Comparison of ENCODE assay signal across 8 mouse cellular contexts in genomic region chr2:167823513-167823912, GRCm38 (mm10).
DNase-seq lines count a peak whose midpoint lies in the region; ATAC-seq lines count a peak whose summit lies in the region.

No protein-coding gene starts in this region.

- H3K4me2 ChIP-seq in heart, embryonic 12.5 days: no peak overlapping the region
- no peak overlapping the region for H3K4me2 ChIP-seq in limb, embryonic 12.5 days

- 37% methylated on average over 9 of the region's 9 CpGs for WGBS in heart, embryonic 12.5 days
- 15% methylated on average over 9 of the region's 9 CpGs for WGBS in limb, embryonic 12.5 days

- no peak overlapping the region for H3K9ac ChIP-seq in heart, embryonic 12.5 days
- 0 out of 2 replicates have a peak overlapping the region, but pooled peaks have one; percentile 37 for H3K9ac ChIP-seq in limb, embryonic 12.5 days (replicated peaks)

- peak; percentile 54 for DNase-seq in urinary bladder, postnatal 25 days (ENCODE audit: low spot score)
- no peak for DNase-seq in urinary bladder, postnatal 4 days (ENCODE audit: low spot score in 2 of 2)
- no peak for DNase-seq in natural killer cell, adult 2 months (ENCODE audit: low spot score in 2 of 2)
- no peak for DNase-seq in cerebellum, adult 18-20 months

- H3K36me3 ChIP-seq in heart, embryonic 12.5 days: no peaks in the 10 kb centered on the region
- no peaks in the 10 kb centered on the region for H3K36me3 ChIP-seq in limb, embryonic 12.5 days

- peak overlapping the region; percentile 67 for H3K27ac ChIP-seq in heart, embryonic 12.5 days (ENCODE audit: poor library complexity, severe bottlenecking)
- peak overlapping the region; percentile 75 for H3K27ac ChIP-seq in limb, embryonic 12.5 days

- peaks cover 51% of the 10 kb centered on the region for H3K4me1 ChIP-seq in heart, embryonic 12.5 days (replicated peaks)
- H3K4me1 ChIP-seq in limb, embryonic 12.5 days (replicated peaks): peaks cover 21% of the 10 kb centered on the region

- no peaks in the 10 kb centered on the region for H3K9me3 ChIP-seq in heart, embryonic 12.5 days (replicated peaks)
- H3K9me3 ChIP-seq in limb, embryonic 12.5 days: no peaks in the 10 kb centered on the region

- 0 out of 2 replicates have a peak, but pooled peaks have one; percentile 3 for ATAC-seq in heart, embryonic 12.5 days (ENCODE audit: insufficient number of reproducible peaks, low FRiP score)
- no peak for ATAC-seq in limb, embryonic 12.5 days (ENCODE audit: insufficient number of reproducible peaks, insufficient read depth, low FRiP score, low TSS enrichment, low read depth)
- ATAC-seq in monocyte, adult 5-6 weeks (replicated peaks; ENCODE audit: insufficient number of reproducible peaks, low FRiP score, low TSS enrichment, poor library complexity, severe bottlenecking): 0 out of 2 replicates have a peak, but pooled peaks have one; percentile 33
- ATAC-seq in inflammation-experienced regulatory T-cells, adult 6 months: no peak

- no peak overlapping the region for H3K4me3 ChIP-seq in heart, embryonic 12.5 days
- H3K4me3 ChIP-seq in limb, embryonic 12.5 days (replicated peaks): no peak overlapping the region

- H3K27me3 ChIP-seq in heart, embryonic 12.5 days (replicated peaks): peaks cover 3% of the 10 kb centered on the region; the same call in 1 of the 2 replicates
- no peaks in the 10 kb centered on the region for H3K27me3 ChIP-seq in limb, embryonic 12.5 days

Comparison
In these comparisons a context has a peak if more than half of its experiments do, and no peak if none do; other contexts are left out.
1. ATAC-seq: peak in heart, embryonic 12.5 days (single experiment) and monocyte, adult 5-6 weeks (single experiment); none in limb, embryonic 12.5 days (single experiment) and inflammation-experienced regulatory T-cells, adult 6 months (single experiment).